Mouse (Mus musculus) CD4-positive naive resting alpha-beta T cell, adult 57 days (primary cell): ENCODE measurements around the gene Abhd15. TPM values are rescaled to one million over a fixed set of nuclear protein-coding genes. Genes with fewer than 3 reads are reported as not detected.

ENCODE experiments used
- total RNA-seq: library from RNA; stranded (reverse); gene quantifications from one replicate; pipeline ENCODE4 v1.2.4, GENCODE M21; 2023

Abhd15 gene
- 6.8 TPM for total RNA-seq

DNA sequence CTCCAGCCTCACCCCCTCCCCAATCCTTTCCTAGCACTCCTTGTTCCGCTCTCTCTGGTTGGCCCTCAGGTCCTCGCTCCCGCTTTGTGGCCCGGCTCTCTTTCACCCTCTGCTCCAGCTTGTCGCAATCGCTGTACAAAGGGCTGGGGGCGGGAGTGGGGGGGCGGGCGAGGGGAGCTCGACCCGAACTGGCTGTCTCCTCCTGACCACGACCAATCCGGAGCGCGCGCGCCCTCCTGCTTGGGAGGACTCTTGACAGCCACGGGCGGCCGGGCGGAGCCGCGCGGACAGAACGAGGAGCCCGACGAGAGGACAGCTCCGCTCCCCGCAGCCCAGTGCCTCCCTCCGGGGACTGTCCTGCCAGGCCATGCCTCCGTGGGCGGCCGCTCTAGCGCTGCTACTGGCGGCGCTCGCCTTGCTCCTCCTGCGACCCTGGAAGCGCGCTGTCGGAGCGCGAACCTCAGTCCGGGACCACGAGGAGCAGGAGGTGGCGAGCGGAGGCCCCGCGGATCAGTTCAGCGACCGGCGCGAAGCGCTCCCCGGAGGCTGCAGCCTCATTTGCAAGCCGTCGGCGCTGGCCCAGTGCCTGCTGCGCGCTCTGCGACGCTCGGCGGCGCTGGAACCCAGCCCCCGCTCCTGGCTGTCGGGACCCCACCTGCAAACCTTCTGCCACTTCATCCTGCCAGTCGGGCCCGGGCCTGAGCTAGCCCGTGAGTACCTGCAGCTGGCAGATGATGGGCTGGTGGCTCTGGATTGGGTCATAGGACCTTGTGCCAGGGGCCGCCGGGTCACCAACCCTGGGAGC lies at the start of gene Abhd15:
Abhd15 (plus strand) TSS at position 290 of the 805 bp plus-strand sequence.

DNA sequence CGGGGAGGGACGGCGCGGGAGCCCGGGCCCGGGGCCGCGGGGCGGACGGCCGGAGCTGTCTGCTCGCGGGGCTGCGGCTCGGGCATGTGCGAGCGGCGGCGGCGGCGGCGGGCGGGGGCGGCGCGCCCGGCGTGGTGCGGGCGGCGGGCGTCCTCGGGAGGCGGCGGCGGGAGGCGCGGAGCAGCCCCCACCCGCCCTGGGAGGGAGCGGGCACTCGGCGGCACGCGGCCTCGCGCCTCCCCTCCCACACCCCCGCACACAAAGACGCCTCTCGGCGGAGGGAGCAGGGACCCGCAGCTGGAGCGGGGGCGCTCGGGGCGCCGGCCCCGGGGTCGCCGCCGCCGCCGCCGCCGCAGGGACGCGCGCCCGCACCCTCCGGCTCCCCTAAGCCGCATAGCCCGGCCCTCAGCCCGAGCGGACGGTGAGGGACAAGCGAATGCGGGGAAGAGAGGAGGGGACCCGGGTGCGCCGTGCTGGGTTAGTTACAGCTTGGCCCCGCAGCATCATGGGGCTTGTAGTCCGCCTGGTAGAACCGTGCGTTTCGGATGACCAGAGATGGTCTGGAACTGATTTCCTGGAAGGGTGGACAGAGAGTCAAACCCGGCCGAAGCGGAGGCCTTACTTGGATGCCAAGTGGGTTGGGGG lies 25.2 kb upstream of the Abhd15 start, which contains the start of gene Ankrd13b:
Ankrd13b (minus strand) TSS at position 88 of the 645 bp plus-strand sequence.

DNA sequence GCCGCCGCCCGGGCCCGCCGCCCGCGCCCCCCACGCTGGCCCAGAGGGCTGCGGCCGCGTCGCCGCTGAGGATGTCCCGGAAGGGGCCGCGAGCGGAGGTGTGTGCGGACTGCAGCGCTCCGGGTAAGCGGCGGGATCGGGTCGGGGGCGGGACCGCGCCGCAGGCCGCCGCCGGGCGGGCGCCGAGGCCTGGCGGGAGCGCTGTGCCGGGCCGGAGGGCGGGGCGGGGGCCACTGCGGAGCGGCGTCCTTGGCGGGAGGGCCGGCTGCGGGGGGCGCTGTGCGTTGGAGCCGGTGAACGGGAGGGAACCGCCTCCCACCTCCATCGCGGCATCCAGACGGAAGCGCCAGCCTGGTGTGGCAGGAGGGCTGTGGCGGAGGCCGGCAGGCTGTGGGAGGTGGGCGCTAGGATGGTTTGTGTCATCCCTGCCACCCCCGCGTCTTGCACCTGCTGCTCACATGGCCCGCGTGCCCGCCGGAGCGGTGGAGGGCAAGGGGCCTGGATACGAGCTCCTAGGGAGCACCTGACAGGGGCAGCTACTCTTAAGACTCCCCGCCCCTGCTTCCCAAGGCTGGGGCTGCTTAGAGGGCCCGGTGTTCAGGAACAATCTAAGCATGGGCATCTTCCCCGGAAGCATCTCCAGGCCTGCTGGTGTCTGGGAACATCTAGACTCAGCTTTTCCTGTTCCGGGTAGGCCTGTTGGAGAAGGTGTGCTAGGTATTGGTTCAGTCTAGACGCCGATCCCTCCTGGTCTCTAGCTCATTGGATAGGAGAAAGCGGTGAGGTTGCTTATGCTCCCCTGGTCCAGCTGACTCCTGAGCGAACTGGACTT lies 21.2 kb upstream of the Abhd15 start, which contains the start of gene Git1:
Git1 (plus strand) TSS at position 51 of the 832 bp plus-strand sequence.

DNA sequence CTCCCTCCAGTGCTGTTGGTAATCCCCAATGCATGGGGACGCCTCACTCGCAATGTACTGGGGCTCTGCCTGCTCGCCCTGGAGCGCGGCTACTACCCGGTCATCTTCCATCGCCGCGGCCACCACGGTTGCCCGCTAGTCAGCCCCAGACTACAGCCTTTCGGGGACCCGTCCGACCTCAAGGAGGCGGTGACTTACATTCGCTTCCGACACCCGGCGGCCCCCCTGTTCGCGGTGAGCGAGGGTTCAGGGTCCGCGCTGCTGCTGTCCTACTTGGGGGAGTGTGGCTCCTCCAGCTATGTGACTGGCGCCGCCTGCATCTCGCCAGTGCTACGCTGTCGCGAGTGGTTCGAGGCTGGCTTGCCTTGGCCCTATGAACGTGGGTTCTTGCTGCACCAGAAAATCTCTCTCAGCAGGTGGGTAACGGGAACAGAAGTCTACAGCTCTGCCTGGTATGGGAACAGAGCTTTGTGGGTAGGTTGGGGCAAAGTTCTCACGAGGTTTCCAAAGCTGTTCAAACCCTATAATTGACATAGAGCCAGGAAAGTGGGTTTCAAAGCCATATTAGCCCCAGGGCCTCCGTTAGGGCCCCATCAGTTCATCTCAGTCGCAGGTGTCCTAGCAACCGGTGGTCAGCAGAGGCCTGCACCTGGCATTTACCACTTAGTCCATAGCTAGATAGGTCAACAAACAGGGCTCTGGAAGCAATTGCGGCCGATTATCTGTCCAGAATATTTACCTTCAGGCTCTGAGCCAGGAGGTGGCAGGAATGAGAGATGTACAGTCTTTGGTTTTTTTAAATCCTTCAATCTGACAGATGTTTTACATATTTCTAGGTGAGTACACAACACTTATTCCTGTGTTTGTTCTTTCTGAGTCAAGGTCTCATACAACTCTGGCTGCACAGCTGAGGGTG lies 974 bp downstream of the Abhd15 start, which contains the start of gene Trp53i13:
Trp53i13 (minus strand) TSS at position 344 of the 916 bp plus-strand sequence.

DNA sequence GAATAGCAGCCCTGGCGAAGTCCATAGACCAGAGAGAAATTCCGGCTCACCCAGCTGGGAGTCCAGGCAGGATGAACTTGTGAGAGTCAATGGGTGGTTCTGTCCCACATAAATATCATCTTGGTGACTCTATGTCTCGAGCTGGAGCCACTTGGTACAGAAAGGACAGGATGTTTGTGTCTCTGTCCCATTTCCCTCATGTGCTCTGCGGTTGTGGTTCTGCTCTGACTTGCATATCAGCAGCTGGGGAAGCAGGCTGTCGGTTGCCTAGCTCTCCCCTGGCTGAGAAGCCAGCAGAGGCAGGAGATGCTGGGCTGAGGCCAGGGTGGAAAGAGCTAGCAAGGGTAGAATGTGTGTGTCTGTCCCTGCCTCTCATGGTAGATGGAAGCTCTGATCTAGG lies 4.1 kb downstream of the Abhd15 start, which contains the start of gene Gm10392:
Gm10392 (minus strand) TSS at position 156 of the 400 bp plus-strand sequence.

Other genes with a start within 250 kb of the Abhd15 start
- gene Coro6, start 52.7 kb upstream of the Abhd15 start, total RNA-seq: 1.0 TPM
- 17.7 TPM for gene Ankrd13b, start 25.4 kb upstream of the Abhd15 start, total RNA-seq
- 47.8 TPM for gene Git1, start 21.6 kb upstream of the Abhd15 start, total RNA-seq
- gene Trp53i13, start 859 bp downstream of the Abhd15 start, total RNA-seq: 21.7 TPM
- gene Gm10392, start 4.1 kb downstream of the Abhd15 start, total RNA-seq: 3.0 TPM
- 41.1 TPM for gene Taok1, start 92.7 kb downstream of the Abhd15 start, total RNA-seq
- gene Nufip2, start 171.0 kb downstream of the Abhd15 start, total RNA-seq: 149 TPM
- gene Cryba1, start 210.2 kb downstream of the Abhd15 start, total RNA-seq: not detected
- gene Myo18a, start 248.1 kb downstream of the Abhd15 start, total RNA-seq: 62.6 TPM